Mouse (Mus musculus) neural tube, embryonic 14.5 days (tissue): ENCODE results near the gene Sp2. TPM values are rescaled to one million over a fixed set of nuclear protein-coding genes. Genes with fewer than 3 reads are reported as not detected.

Experiments
- ATAC-seq: fragments of 200-750 bp; cut with Nextera tagmentation; 2 replicates; pipeline ENCODE4 v1.8.0; 2017; ENCODE audit warnings: low read depth, mild to moderate bottlenecking, moderate TSS enrichment, moderate library complexity
- H3K27ac ChIP-seq: fragments of 300-500 bp; sonication (generic); 2 replicates; pipeline ENCODE4 v1.5.1; 2014; ENCODE audit warnings: low read depth, mild to moderate bottlenecking, control low read depth, low read length, moderate library complexity, mixed read lengths
- H3K27me3 ChIP-seq: fragments of 300-500 bp; sonication (generic); 2 replicates; pipeline ENCODE4 v1.6.1; 2014; ENCODE audit warnings: low read length; ENCODE audit not compliant: control insufficient read depth, insufficient read depth
- H3K36me3 ChIP-seq: fragments of 300-500 bp; sonication (generic); 2 replicates; pipeline ENCODE4 v1.6.1; 2014; ENCODE audit warnings: low read length, mixed read lengths; ENCODE audit not compliant: control insufficient read depth, insufficient read depth
- H3K4me1 ChIP-seq: fragments of 300-500 bp; sonication (generic); 2 replicates; pipeline ENCODE4 v1.6.1; 2014; ENCODE audit warnings: low read length; ENCODE audit not compliant: control insufficient read depth, insufficient read depth
- H3K4me2 ChIP-seq: fragments of 300-500 bp; sonication (generic); 2 replicates; pipeline ENCODE4 v1.6.1; 2014; ENCODE audit warnings: mild to moderate bottlenecking, low read depth, low read length, control low read depth
- H3K4me3 ChIP-seq: fragments of 300-500 bp; sonication (generic); 2 replicates; pipeline ENCODE4 v1.5.1; 2014; ENCODE audit warnings: low read depth, low read length, control low read depth, mixed read lengths
- H3K9ac ChIP-seq: fragments of 300-500 bp; sonication (generic); replicated peaks from 2 replicates; pipeline ENCODE4 v1.6.1; 2014; ENCODE audit warnings: low read depth, mild to moderate bottlenecking, control low read depth, low read length, mixed read lengths
- H3K9me3 ChIP-seq: fragments of 300-500 bp; sonication (generic); 2 replicates; pipeline ENCODE4 v1.6.1; 2016; ENCODE audit warnings: low read length; ENCODE audit not compliant: control insufficient read depth
- WGBS: fragments of 180-500 bp; shearing (Covaris S2); extraction: QIAGEN DNeasy Blood & Tissue Kit; methylation state at CpG from one replicate; pipeline ENCODE4 v1.1.7; 2014; 5-methylcytosine and 5-hydroxymethylcytosine counted together
- polyA plus RNA-seq: library from polyadenylated mRNA; unstranded; fragments of >200 nt; fragmentation: Nextera tagmentation; extraction: Ambion mirVana; gene quantifications from 2 replicates; pipeline ENCODE4 v1.2.1, GENCODE M21; 2014

Sp2 gene
- 14.7 and 17.8 TPM in 2 replicates for polyA plus RNA-seq

DNA sequence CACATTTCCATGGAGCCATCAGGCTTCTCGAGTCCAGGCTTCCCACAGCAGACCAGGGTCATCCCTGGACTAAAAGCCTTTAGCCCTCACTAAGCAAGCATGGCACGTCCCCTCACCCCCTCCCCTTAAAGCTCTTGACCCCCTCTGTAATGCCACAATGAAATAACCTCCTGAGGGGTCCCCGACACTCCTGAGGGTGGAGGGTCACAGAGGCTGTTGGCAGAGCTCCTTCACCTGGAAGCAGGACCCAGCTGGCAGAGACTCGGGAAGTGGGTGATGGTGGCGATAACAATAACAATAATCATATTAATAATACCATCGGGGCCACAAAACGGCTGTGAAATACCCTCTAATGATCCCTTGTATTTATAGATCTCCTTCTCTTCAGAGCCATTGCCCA, at the start of gene Sp2:
Gene Sp2 (minus strand): TSS at position 101 of the 400 bp plus-strand sequence.
- no peak for ATAC-seq
- WGBS, result 32% methylated on average over 7 of the region's 7 CpGs
- H3K9ac ChIP-seq, result no peak within 1 kb of the TSS
- H3K4me2 ChIP-seq, result no peak within 1 kb of the TSS
- no peaks in the 10 kb centered on the region for H3K27me3 ChIP-seq
- H3K27ac ChIP-seq, result no peak within 1 kb of the TSS
- no peaks in the 10 kb centered on the region for H3K9me3 ChIP-seq
- no peaks in the 10 kb centered on the region for H3K36me3 ChIP-seq
- no peak within 1 kb of the TSS for H3K4me3 ChIP-seq
- peaks cover 7% of the 10 kb centered on the region for H3K4me1 ChIP-seq

GRCm38 (mm10) chr11:97032499-97032898, 49.7 kb upstream of the Sp2 start:
- no peak overlapping the region for H3K27ac ChIP-seq
- H3K4me3 ChIP-seq, result no peak overlapping the region
- H3K36me3 ChIP-seq, result no peaks in the 10 kb centered on the region; the same call in 1 of the 2 replicates
- WGBS, result 98% methylated on average over 4 of the region's 4 CpGs
- H3K9me3 ChIP-seq, result no peaks in the 10 kb centered on the region
- H3K4me1 ChIP-seq, result no peaks in the 10 kb centered on the region
- ATAC-seq, result no peak
- H3K4me2 ChIP-seq, result no peak overlapping the region
- no peak overlapping the region for H3K9ac ChIP-seq
- H3K27me3 ChIP-seq, result no peaks in the 10 kb centered on the region

DNA sequence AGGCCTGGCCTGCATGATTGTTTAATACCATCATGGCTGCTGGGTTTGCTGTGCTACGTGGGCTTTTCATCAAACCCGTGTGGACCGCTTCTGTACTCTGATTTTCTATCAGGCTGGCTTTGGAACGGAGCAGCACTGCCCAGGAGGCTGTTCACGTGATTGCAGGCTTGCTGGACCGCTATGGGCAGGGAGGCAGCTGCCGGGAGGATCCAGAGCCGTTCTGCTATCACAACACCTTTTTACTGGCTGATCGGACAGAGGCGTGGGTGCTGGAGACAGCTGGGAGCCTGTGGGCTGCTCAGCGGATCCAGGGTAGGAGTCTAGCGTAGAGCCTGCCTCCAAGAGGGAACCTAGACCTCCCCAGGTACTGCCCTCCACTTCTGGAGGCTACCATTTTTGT, 49.2 kb upstream of the Sp2 start:
- ATAC-seq, result no peak
- WGBS, result 79% methylated on average over 12 of the region's 12 CpGs
- Histone ChIP-seq H3K4me1 (no peaks in the 10 kb centered on the region), H3K4me3 (no peak overlapping the region), H3K9ac (no peak overlapping the region), H3K27me3 (no peaks in the 10 kb centered on the region), H3K9me3 (no peaks in the 10 kb centered on the region), H3K4me2 (no peak overlapping the region), H3K27ac (no peak overlapping the region), H3K36me3 (no peaks in the 10 kb centered on the region; the same call in 1 of the 2 replicates)

DNA sequence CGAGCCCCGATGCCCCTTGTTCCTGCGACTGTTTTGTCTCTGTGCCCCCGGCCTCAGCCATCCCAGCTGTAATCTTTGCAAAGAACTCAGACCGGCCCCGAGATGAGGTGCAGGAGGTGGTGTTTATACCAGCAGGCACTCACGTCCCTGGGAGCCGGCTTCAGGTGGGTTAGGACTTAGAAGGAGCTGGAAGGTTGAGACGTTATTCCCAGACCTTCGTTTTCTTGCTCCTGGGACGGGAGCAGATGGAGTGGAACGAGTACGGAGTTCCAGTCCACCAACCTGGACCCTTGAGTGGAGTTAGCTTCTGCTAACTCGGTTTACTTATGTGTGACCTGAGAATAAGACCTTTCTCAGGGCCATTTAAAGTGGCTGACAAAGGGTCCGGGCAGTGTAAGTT, 47.7 kb upstream of the Sp2 start:
- 23% methylated on average over 15 of the region's 15 CpGs for WGBS
- Histone ChIP-seq H3K9me3 (no peaks in the 10 kb centered on the region), H3K4me3 (peak overlapping the region; percentile 46), H3K4me1 (peaks cover 3% of the 10 kb centered on the region; the same call in 1 of the 2 replicates), H3K4me2 (peak overlapping the region; percentile 78), H3K27ac (peak overlapping the region; percentile 41), H3K36me3 (no peaks in the 10 kb centered on the region; the same call in 1 of the 2 replicates), H3K9ac (peak overlapping the region; percentile 53), H3K27me3 (no peaks in the 10 kb centered on the region)
- ATAC-seq, result no peak

DNA sequence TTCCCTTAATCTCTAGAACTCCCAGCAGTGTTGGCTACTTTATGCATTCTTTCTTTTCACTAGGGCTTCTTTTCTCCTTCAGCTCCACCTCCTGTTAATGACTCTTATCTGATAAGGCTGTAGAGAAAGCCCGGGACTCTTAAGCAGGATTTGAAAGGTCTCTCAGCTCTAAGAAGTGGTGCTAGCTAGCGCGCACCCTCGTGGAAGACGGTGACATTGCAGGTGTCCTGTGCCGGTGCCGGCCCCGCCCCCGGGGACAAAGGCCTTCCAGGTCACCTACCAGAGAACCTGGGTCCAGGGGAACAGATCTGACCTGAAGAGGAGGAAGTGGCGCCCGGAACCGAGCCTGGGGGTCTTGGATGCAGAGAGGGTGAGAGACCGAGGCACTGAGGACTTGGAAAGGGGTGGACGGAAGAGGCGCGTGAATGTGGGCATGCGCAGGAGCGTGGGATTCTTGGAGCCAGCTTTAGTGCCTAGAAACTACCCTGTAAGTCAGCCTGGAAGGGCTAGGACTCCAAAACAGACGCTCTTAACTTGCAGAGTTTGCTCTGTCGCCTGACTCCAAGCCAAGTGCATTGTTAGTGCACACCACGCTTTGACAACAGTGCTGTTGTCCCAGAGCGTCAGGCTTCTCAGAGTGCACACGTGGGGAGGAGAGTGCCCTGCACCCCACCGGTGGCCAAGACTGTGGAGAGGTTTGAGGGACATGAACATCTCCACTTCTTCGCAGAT, 47.1 kb upstream of the Sp2 start, which contains the start of gene Scrn2:
Gene Scrn2 (plus strand): TSS at position 253 of the 732 bp plus-strand sequence.
- no peaks in the 10 kb centered on the region for H3K9me3 ChIP-seq
- peak within 1 kb of the TSS; percentile 41 for H3K27ac ChIP-seq
- under 1% methylated on average over 25 of the region's 25 CpGs for WGBS
- H3K4me2 ChIP-seq, result peak within 1 kb of the TSS; percentile 78
- peak; percentile 76 for ATAC-seq
- peaks cover 3% of the 10 kb centered on the region; the same call in 1 of the 2 replicates for H3K4me1 ChIP-seq
- peak within 1 kb of the TSS; percentile 46 for H3K4me3 ChIP-seq
- H3K36me3 ChIP-seq, result no peaks in the 10 kb centered on the region; the same call in 1 of the 2 replicates
- no peaks in the 10 kb centered on the region for H3K27me3 ChIP-seq
- peak within 1 kb of the TSS; percentile 53 for H3K9ac ChIP-seq

DNA sequence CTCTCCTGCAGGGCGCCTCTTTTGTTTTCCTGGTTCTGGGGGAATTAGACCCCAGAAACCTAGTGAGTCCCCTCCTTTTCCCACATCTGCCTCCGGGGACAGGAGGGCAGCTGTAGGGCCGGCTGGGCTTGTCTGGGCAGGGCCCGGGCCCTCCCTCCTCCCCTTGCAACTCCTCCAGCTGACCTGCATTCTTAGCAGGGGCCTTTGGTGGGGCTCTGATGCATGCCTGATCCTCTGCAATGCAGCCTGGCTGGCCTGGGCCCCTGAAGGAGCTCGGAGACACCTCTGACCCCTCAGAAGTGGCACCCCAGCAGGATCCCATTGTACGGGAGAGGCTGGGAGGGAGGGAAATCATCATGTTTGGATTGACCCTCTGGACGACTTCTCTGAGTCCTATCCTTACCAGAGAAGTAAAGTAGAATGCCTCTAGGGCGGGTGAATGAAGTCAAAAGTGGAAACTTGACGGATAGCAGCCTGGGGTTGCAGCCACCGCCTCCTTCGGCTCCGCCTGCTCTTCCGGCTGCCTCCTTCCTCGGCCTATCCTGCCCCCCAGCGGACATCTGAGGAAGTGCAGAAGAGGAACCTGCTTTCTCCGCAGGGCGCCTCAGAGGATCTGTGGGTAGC, 43.1 kb upstream of the Sp2 start:
- under 1% methylated on average over 17 of the region's 17 CpGs for WGBS
- H3K4me3 ChIP-seq, result peak overlapping the region; percentile 17; the same call in 1 of the 2 replicates

GRCm38 (mm10) chr11:97024977-97025376, 42.2 kb upstream of the Sp2 start:
- no peak overlapping the region for H3K4me2 ChIP-seq
- WGBS, result 28% methylated on average over 10 of the region's 10 CpGs
- peaks cover 32% of the 10 kb centered on the region for H3K27me3 ChIP-seq

More for the DNA sequence above, 43.1 kb upstream of the Sp2 start:
- Histone ChIP-seq H3K4me1 (peaks cover 8% of the 10 kb centered on the region; the same call in 1 of the 2 replicates), H3K36me3 (no peaks in the 10 kb centered on the region), H3K27ac (no peak overlapping the region), H3K27me3 (peaks cover 26% of the 10 kb centered on the region), H3K4me2 (peak overlapping the region; percentile 43), H3K9ac (0 out of 2 replicates have a peak overlapping the region, but pooled peaks have one; percentile 12), H3K9me3 (no peaks in the 10 kb centered on the region)
- 0 out of 2 replicates have a peak, but pooled peaks have one; percentile 12 for ATAC-seq

DNA sequence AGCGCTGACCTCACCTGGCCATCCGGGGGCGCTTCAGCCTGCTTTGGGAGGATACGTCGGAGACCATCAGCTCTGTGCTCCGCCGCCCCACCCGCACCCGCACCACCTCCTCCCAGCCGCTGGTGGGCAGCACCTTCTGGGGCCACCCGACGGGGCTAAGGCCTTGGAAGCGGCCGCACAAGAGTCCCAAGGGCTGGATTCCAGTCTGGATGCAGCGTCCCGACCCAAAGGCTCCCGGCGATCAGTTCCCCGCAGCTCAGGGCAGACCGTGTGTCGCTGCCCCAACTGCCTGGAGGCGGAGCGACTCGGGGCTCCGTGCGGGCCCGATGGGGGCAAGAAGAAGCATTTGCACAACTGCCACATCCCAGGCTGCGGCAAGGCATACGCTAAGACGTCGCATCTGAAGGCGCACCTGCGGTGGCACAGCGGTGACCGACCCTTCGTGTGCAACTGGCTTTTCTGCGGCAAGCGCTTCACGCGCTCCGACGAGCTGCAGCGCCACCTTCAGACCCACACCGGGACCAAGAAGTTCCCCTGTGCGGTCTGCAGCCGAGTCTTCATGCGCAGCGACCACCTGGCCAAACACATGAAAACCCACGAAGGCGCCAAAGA, 39.2 kb upstream of the Sp2 start:
- peaks cover 50% of the 10 kb centered on the region for H3K27me3 ChIP-seq
- peak overlapping the region; percentile 41 for H3K4me3 ChIP-seq
- H3K4me2 ChIP-seq, result peak overlapping the region; percentile 63
- no peak overlapping the region for H3K27ac ChIP-seq
- no peaks in the 10 kb centered on the region for H3K9me3 ChIP-seq
- no peaks in the 10 kb centered on the region for H3K36me3 ChIP-seq
- peaks cover 13% of the 10 kb centered on the region; the same call in 1 of the 2 replicates for H3K4me1 ChIP-seq
- WGBS, result 1% methylated on average over 50 of the region's 50 CpGs
- ATAC-seq, result peak; percentile 70
- H3K9ac ChIP-seq, result peak overlapping the region; percentile 51; the same call in 1 of the 2 replicates

More at GRCm38 (mm10) chr11:97024977-97025376, 42.2 kb upstream of the Sp2 start:
- peaks cover 8% of the 10 kb centered on the region; the same call in 1 of the 2 replicates for H3K4me1 ChIP-seq
- H3K4me3 ChIP-seq, result no peak overlapping the region
- H3K9ac ChIP-seq, result no peak overlapping the region
- no peak overlapping the region for H3K27ac ChIP-seq
- no peaks in the 10 kb centered on the region for H3K36me3 ChIP-seq
- no peak for ATAC-seq
- H3K9me3 ChIP-seq, result no peaks in the 10 kb centered on the region
